Mouse (Mus musculus) lung, postnatal 0 days (tissue): ENCODE measurements around the gene Cd300lg.

ENCODE experiments used
- CTCF ChIP-seq: IDR thresholded peaks from 2 replicates; pipeline ENCODE4 v1.5.1; 2016; ENCODE audit warnings: antibody characterized with exemption, mild to moderate bottlenecking
- EP300 ChIP-seq: IDR thresholded peaks from 2 replicates; pipeline ENCODE4 v1.6.1; 2016; ENCODE audit warnings: antibody characterized with exemption, mild to moderate bottlenecking, control low read depth

- no peak for TF ChIP-seq CTCF
- no peak for TF ChIP-seq EP300
Measured at GRCm38 (mm10) chr11:102044691-102045212, 3.4 kb downstream of the Cd300lg start.
